Mouse (Mus musculus): ENCODE data around the gene Gm15217. TPM values are rescaled to one million over a fixed set of nuclear protein-coding genes. Genes with fewer than 3 reads are reported as not detected.

Gene Gm15217
- polyA plus RNA-seq, 1 experiment from 2014 or later = 0.28 TPM

- Histone ChIP-seq H3K4me1 (peaks cover 73% of the 10 kb centered on the region), H3K27ac (peak overlapping the region; percentile 90), H3K9me3 (no peaks in the 10 kb centered on the region), H3K4me3 (peak overlapping the region; percentile 61), H3K4me2 (peak overlapping the region; percentile 85), H3K36me3 (peaks cover 7% of the 10 kb centered on the region; the same call in 1 of the 2 replicates), H3K9ac (peak overlapping the region; percentile 40; the same call in 1 of the 2 replicates), H3K27me3 (peaks cover 18% of the 10 kb centered on the region)
- WGBS = 3% methylated on average over 14 of the region's 14 CpGs
- ATAC-seq (ENCODE audit: insufficient number of reproducible peaks, low FRiP score, low TSS enrichment, low read depth) = no peak
Observed at GRCm38 (mm10) chr14:46384946-46385691, 5.9 kb downstream of the Gm15217 start.

GRCm38 (mm10) chr14:46385701-46386477 lies 6.7 kb downstream of the Gm15217 start:
- peaks cover 25% of the 10 kb centered on the region for H3K27me3 ChIP-seq
- peak overlapping the region; percentile 40; the same call in 1 of the 2 replicates for H3K9ac ChIP-seq
- H3K27ac ChIP-seq = peak overlapping the region; percentile 90
- peaks cover 71% of the 10 kb centered on the region for H3K4me1 ChIP-seq
- H3K36me3 ChIP-seq = peaks cover 7% of the 10 kb centered on the region; the same call in 1 of the 2 replicates
- peak overlapping the region; percentile 61 for H3K4me3 ChIP-seq
- peak overlapping the region; percentile 85 for H3K4me2 ChIP-seq
- ATAC-seq (ENCODE audit: insufficient number of reproducible peaks, low FRiP score, low TSS enrichment, low read depth) = no peak
- H3K9me3 ChIP-seq = no peaks in the 10 kb centered on the region
- WGBS = 1% methylated on average over 39 of the region's 39 CpGs

GRCm38 (mm10) chr14:46386478-46387356 lies 7.5 kb downstream of the Gm15217 start:
- Histone ChIP-seq H3K4me2 (peak overlapping the region; percentile 85), H3K9me3 (no peaks in the 10 kb centered on the region), H3K9ac (peak overlapping the region; percentile 33; the same call in 1 of the 2 replicates), H3K36me3 (peaks cover 7% of the 10 kb centered on the region; the same call in 1 of the 2 replicates), H3K4me3 (peak overlapping the region; percentile 61), H3K27me3 (peaks cover 28% of the 10 kb centered on the region), H3K4me1 (peaks cover 62% of the 10 kb centered on the region), H3K27ac (peak overlapping the region; percentile 90)
- no peak for ATAC-seq (ENCODE audit: insufficient number of reproducible peaks, low FRiP score, low TSS enrichment, low read depth)
- under 1% methylated on average over 28 of the region's 28 CpGs for WGBS

- H3K4me3 ChIP-seq = peak overlapping the region; percentile 61
- H3K4me1 ChIP-seq = peaks cover 56% of the 10 kb centered on the region
- peaks cover 28% of the 10 kb centered on the region for H3K27me3 ChIP-seq
- H3K27ac ChIP-seq = peak overlapping the region; percentile 90
- 1% methylated on average over 27 of the region's 27 CpGs for WGBS
- H3K4me2 ChIP-seq = peak overlapping the region; percentile 85
- ATAC-seq (ENCODE audit: insufficient number of reproducible peaks, low FRiP score, low TSS enrichment, low read depth) = peak; percentile 82
- peaks cover 7% of the 10 kb centered on the region; the same call in 1 of the 2 replicates for H3K36me3 ChIP-seq
- H3K9me3 ChIP-seq = no peaks in the 10 kb centered on the region
- peak overlapping the region; percentile 44 for H3K9ac ChIP-seq
Observed at GRCm38 (mm10) chr14:46387357-46387671, 8.1 kb downstream of the Gm15217 start.

- Histone ChIP-seq H3K36me3 (peaks cover 7% of the 10 kb centered on the region; the same call in 1 of the 2 replicates), H3K9ac (peak overlapping the region; percentile 44), H3K27me3 (peaks cover 28% of the 10 kb centered on the region), H3K4me3 (peak overlapping the region; percentile 61), H3K4me1 (peaks cover 54% of the 10 kb centered on the region), H3K9me3 (no peaks in the 10 kb centered on the region), H3K27ac (peak overlapping the region; percentile 90), H3K4me2 (peak overlapping the region; percentile 85)
- WGBS = 0% methylated on average over 41 of the region's 41 CpGs
- ATAC-seq (ENCODE audit: insufficient number of reproducible peaks, low FRiP score, low TSS enrichment, low read depth) = peak; percentile 27; the same call in 1 of the 2 replicates
Observed at GRCm38 (mm10) chr14:46387821-46388481, 8.7 kb downstream of the Gm15217 start.

- no peak for ATAC-seq (ENCODE audit: insufficient number of reproducible peaks, low FRiP score, low TSS enrichment, low read depth)
- Histone ChIP-seq H3K27ac (peak overlapping the region; percentile 90), H3K9ac (0 out of 2 replicates have a peak overlapping the region, but pooled peaks have one; percentile 21), H3K27me3 (peaks cover 28% of the 10 kb centered on the region), H3K4me1 (peaks cover 54% of the 10 kb centered on the region), H3K9me3 (no peaks in the 10 kb centered on the region), H3K4me2 (peak overlapping the region; percentile 85), H3K4me3 (peak overlapping the region; percentile 61), H3K36me3 (peaks cover 7% of the 10 kb centered on the region; the same call in 1 of the 2 replicates)
- under 1% methylated on average over 27 of the region's 27 CpGs for WGBS
Observed at GRCm38 (mm10) chr14:46388636-46389035, 9.4 kb downstream of the Gm15217 start.

- peak overlapping the region; percentile 30 for H3K27ac ChIP-seq
- peaks cover 47% of the 10 kb centered on the region for H3K4me1 ChIP-seq
- H3K9ac ChIP-seq = peak overlapping the region; percentile 44; the same call in 1 of the 2 replicates
- H3K4me2 ChIP-seq = peak overlapping the region; percentile 85
- 4% methylated on average over 24 of the region's 24 CpGs for WGBS
- H3K4me3 ChIP-seq = peak overlapping the region; percentile 61
- H3K9me3 ChIP-seq = no peaks in the 10 kb centered on the region
- H3K36me3 ChIP-seq = no peaks in the 10 kb centered on the region
- H3K27me3 ChIP-seq = peaks cover 28% of the 10 kb centered on the region
- ATAC-seq (ENCODE audit: insufficient number of reproducible peaks, low FRiP score, low TSS enrichment, low read depth) = no peak
Observed at GRCm38 (mm10) chr14:46389438-46390248, 10.4 kb downstream of the Gm15217 start.

GRCm38 (mm10) chr14:46390249-46390775 lies 11.1 kb downstream of the Gm15217 start, which contains the start of gene Bmp4:
Bmp4 (minus strand) TSS chr14:46390669.
- Histone ChIP-seq H3K4me2 (peak within 1 kb of the TSS; percentile 85), H3K4me3 (peak within 1 kb of the TSS; percentile 61), H3K4me1 (peaks cover 40% of the 10 kb centered on the region), H3K27me3 (peaks cover 28% of the 10 kb centered on the region), H3K36me3 (no peaks in the 10 kb centered on the region), H3K9me3 (no peaks in the 10 kb centered on the region), H3K27ac (peak within 1 kb of the TSS; percentile 30), H3K9ac (peak within 1 kb of the TSS; percentile 44; the same call in 1 of the 2 replicates)
- 3% methylated on average over 25 of the region's 26 CpGs for WGBS
- 0 out of 2 replicates have a peak, but pooled peaks have one; percentile 15 for ATAC-seq (ENCODE audit: insufficient number of reproducible peaks, low FRiP score, low TSS enrichment, low read depth)

- Histone ChIP-seq H3K9ac (no peak overlapping the region), H3K4me3 (no peak overlapping the region), H3K27ac (no peak overlapping the region), H3K4me2 (no peak overlapping the region), H3K4me1 (peaks cover 28% of the 10 kb centered on the region; the same call in 1 of the 2 replicates), H3K36me3 (no peaks in the 10 kb centered on the region), H3K27me3 (peaks cover 25% of the 10 kb centered on the region), H3K9me3 (no peaks in the 10 kb centered on the region)
- WGBS = 59% methylated on average over 6 of the region's 6 CpGs
- no peak for ATAC-seq (ENCODE audit: insufficient number of reproducible peaks, low FRiP score, low TSS enrichment, low read depth)
Observed at GRCm38 (mm10) chr14:46391621-46392170, 12.5 kb downstream of the Gm15217 start.
